Mouse (Mus musculus): ENCODE measurements around the gene Dnali1.

Gene Dnali1

GRCm38 (mm10) chr4:125034341-125034740 lies 31.2 kb downstream of the Dnali1 start:
- DNase-seq (ENCODE audit: low spot score in 2 of 2) = no peak

DNA sequence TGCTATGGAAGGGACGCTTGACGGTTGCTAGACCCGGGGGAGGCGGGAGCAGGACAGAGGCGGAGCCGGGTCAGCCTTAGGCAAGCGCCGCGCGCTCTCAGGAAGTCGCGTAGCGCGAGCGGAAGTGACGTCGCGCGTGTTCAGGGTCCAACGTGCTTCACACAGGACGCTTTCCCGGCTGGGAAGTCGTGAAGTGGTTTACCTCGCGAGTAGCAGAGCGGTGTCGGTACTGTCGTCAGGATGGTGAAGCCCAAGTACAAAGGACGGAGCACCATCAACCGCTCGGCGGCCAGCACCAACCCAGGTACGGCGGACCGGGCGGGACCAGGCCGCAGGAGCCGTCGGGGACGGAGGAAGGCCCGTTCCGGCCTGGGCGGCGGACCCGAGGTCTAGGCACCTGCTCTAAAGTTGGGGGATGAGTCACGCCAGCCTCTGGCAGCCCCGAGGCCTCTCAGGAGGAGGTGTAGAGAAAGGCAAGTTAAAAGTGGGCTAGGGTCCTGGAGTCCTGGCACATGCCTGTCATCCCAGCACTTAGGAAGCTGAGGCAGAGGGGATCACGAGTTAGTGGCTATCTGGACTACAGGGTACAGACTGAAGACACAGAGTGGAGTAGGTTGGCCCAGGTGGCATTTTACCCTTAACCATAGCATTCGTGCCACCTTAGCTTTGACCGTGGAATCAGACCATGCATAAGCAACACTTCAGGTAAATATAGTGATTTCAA lies 35.5 kb downstream of the Dnali1 start:
- peak; percentile 75 to 91 for DNase-seq (ENCODE audit: low spot score in 2 of 2)

DNA sequence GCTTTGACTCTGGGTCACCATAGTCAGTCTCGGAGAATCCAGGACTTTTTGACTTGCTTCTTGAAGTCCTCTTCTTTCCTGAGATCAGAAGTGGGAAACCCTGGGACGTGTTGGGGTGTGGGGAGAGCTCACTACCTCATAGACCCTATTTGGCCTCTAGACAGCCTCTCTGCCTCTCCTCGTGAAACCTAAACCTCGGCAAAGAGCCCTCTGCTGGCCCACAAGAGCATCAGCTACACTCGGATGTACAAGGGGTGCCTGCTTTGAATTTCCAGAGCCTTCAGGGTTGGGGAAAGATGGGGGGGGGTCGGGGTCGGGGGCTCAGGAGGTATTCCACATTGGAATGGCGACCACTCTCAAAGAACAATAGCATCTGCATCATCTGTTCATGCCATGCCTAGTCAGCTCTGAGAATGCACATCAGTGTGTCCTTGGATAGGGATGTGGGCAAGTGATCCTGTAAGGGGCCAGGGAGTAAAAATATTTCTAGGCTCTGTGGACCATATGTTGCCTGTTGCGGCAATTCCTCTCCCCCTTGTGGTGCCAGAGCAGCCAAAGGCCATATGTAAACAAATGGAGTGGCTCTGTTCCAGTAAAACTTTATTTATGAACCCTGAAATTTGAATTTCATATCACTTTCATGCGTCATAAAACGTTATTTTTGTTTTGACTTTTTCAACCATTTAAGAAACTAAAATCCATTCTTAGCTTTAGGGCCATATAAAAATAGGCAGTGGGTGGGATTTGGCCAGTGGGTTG lies 44.5 kb downstream of the Dnali1 start:
- DNase-seq (ENCODE audit: low spot score in 2 of 2) = peak in 1 of 2 experiments; percentile 24

DNA sequence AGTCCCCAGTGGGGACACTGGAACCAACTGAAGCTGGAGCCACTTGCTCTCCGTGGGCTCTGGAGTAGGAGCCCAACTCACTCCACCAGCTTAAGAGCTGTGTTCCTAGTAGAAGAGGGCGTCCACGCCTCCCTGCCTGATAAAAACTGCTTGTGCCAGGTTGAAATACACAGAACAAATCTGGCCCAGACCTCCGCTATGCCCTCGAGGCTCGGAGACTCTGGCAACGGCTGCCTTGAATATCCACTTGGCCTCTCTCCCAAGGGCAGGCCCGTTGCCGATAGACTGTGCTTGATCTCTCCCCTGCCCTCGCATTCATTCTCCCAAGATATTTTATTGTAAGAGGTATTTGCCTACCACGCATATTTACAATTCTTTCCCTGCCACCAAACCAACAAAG lies 48.1 kb downstream of the Dnali1 start:
- no peak for DNase-seq (ENCODE audit: low spot score in 2 of 2)

- DNase-seq (ENCODE audit: low spot score in 2 of 2) = no peak
Measured at GRCm38 (mm10) chr4:125015806-125016635, 49.5 kb downstream of the Dnali1 start, which contains the start of gene Gnl2. TSS of gene Gnl2 (plus strand) at chr4:125016585.

DNA sequence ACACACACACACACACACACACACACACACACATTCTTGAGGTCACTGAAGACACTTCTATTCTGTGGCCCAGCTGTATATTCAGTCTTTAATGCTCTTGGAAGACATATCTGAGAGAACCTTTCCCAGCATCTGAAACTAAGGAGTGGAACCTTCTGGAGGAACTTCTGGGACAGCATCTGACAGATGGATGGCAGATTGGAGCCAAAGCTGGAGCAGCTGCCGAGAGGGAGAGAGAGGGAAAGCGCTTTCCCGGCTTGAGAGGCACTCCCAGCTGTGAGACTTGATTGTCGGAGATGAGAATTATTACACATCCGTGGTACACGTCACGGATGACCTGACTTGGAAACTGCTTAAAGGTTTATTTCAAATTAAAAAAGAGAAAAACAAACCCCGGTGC lies 56.8 kb downstream of the Dnali1 start:
- no peak for DNase-seq (ENCODE audit: low spot score in 2 of 2)

- DNase-seq (ENCODE audit: low spot score in 2 of 2) = no peak
Measured at GRCm38 (mm10) chr4:125008220-125008619, 57.3 kb downstream of the Dnali1 start.

DNA sequence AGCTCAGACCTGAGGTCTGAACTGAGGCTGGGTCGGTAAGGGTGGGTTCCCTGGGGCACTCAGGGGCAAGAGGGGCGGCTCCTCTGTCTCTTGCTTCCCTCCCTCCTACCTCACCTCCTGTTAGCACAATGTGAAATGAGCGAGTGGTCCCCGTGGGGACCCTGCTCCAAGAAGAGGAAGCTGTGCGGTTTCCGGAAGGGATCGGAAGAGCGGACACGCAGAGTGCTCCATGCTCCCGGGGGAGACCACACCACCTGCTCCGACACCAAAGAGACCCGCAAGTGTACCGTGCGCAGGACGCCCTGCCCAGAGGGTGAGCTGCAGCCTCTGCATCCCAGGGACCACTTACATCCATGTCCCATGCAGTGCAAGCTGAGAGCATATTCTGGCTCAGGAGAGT lies 58.0 kb downstream of the Dnali1 start:
- DNase-seq (ENCODE audit: low spot score in 2 of 2) = no peak

Data from left cerebral cortex, adult 9 months (tissue).